Mouse (Mus musculus): ENCODE measurements at regions not wholly inside any gene's neighbourhood (a gene's known extent, or its start where the extent isn't known, plus 50 kb on each side); places are given as distances from the start of the nearest gene placed in this dataset.

GRCm38 (mm10) chr17:31748971-31749370 lies 71.4 kb downstream of the Cryaa start:
- TF ChIP-seq POLR2AphosphoS2 (IDR thresholded peaks at IDR 0.05; ENCODE audit: insufficient read length, low read depth), result no peak
- no peak for TF ChIP-seq REST (IDR thresholded peaks at IDR 0.05; ENCODE audit: insufficient read depth, insufficient read length)
- TF ChIP-seq TCF3 (IDR thresholded peaks at IDR 0.05; ENCODE audit: insufficient read length, low read depth), result no peak
- no peak for TF ChIP-seq MAX (IDR thresholded peaks at IDR 0.05; ENCODE audit: low read depth)
- no peak for TF ChIP-seq USF1 (IDR thresholded peaks at IDR 0.05; ENCODE audit: low read depth)
- TF ChIP-seq MYOG (IDR thresholded peaks at IDR 0.05; ENCODE audit: control insufficient read depth in 1 of 3, insufficient read depth in 1 of 3, insufficient read length in 2 of 3, low read depth in 2 of 3), result no peak
- no peak for TF ChIP-seq SRF (IDR thresholded peaks at IDR 0.05; ENCODE audit: control insufficient read depth, insufficient read length, low read depth)
- TF ChIP-seq MYOD1 (IDR thresholded peaks at IDR 0.05; ENCODE audit: control insufficient read depth in 1 of 3, insufficient read length in 2 of 3, low read depth in 2 of 3), result no peak
- no peak for TF ChIP-seq TCF12 (IDR thresholded peaks at IDR 0.05; ENCODE audit: insufficient read depth, poor library complexity, severe bottlenecking)
- no peak for TF ChIP-seq E2F4 (IDR thresholded peaks at IDR 0.05; ENCODE audit: insufficient read depth)
- TF ChIP-seq CEBPB (IDR thresholded peaks at IDR 0.05; ENCODE audit: insufficient read depth, poor library complexity, severe bottlenecking), result no peak
- no peak for TF ChIP-seq POLR2A (IDR thresholded peaks at IDR 0.05; ENCODE audit: insufficient read length, low read depth)
- Histone ChIP-seq H3K36me3 (ENCODE audit: control insufficient read depth, insufficient read depth) (no peaks in the 10 kb centered on the region), H3K4me2 (ENCODE audit: low read depth) (no peak overlapping the region), H3K27me3 (ENCODE audit: control insufficient read depth, insufficient read depth, insufficient read length) (no peaks in the 10 kb centered on the region), H3ac (ENCODE audit: control insufficient read depth, insufficient read length) (no peak overlapping the region), H3K79me2 (ENCODE audit: control insufficient read depth, insufficient read depth) (no peaks in the 10 kb centered on the region), H3K4me3 (no peak overlapping the region)

DNA sequence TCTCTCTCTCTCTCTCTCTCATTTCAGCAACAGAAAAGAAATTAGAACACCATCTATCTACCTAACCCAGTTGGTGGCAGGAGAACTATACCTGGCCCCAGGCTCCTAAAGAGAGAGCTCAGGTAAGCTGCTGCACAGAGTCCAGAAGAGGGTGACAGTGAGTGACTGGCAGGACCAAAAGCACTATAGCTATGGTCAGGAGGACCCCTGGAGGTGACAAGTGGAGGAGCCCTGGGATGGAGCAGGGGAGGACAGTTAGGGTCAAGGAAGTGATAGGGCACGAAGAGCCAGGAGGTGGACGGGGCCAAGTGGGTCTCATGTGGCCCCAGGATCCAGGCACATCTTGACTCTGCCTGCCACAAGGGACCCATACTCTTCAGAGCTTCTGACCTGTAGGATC lies 73.7 kb downstream of the Cryaa start:
- Histone ChIP-seq H3K4me3 (no peak overlapping the region), H3K27me3 (ENCODE audit: control insufficient read depth, insufficient read depth, insufficient read length) (no peaks in the 10 kb centered on the region), H3K4me2 (ENCODE audit: low read depth) (no peak overlapping the region), H3ac (ENCODE audit: control insufficient read depth, insufficient read length) (no peak overlapping the region), H3K36me3 (ENCODE audit: control insufficient read depth, insufficient read depth) (no peaks in the 10 kb centered on the region), H3K79me2 (ENCODE audit: control insufficient read depth, insufficient read depth) (no peaks in the 10 kb centered on the region)
- TF ChIP-seq MAX (IDR thresholded peaks at IDR 0.05; ENCODE audit: low read depth) (no peak), TCF12 (IDR thresholded peaks at IDR 0.05; ENCODE audit: insufficient read depth, poor library complexity, severe bottlenecking) (no peak), MYOG (IDR thresholded peaks at IDR 0.05; ENCODE audit: control insufficient read depth in 1 of 3, insufficient read depth in 1 of 3, insufficient read length in 2 of 3, low read depth in 2 of 3) (no peak), TCF3 (IDR thresholded peaks at IDR 0.05; ENCODE audit: insufficient read length, low read depth) (no peak), SRF (IDR thresholded peaks at IDR 0.05; ENCODE audit: control insufficient read depth, insufficient read length, low read depth) (no peak), POLR2AphosphoS2 (IDR thresholded peaks at IDR 0.05; ENCODE audit: insufficient read length, low read depth) (no peak), POLR2A (IDR thresholded peaks at IDR 0.05; ENCODE audit: insufficient read length, low read depth) (no peak)

- H3K4me3 ChIP-seq, result no peak overlapping the region
- H3K4me2 ChIP-seq (ENCODE audit: low read depth), result no peak overlapping the region
- H3K36me3 ChIP-seq (ENCODE audit: control insufficient read depth, insufficient read depth), result no peaks in the 10 kb centered on the region
- H3K27me3 ChIP-seq (ENCODE audit: control insufficient read depth, insufficient read depth, insufficient read length), result no peaks in the 10 kb centered on the region
- TF ChIP-seq MYOG (IDR thresholded peaks at IDR 0.05; ENCODE audit: control insufficient read depth in 1 of 3, insufficient read depth in 1 of 3, insufficient read length in 2 of 3, low read depth in 2 of 3), result peak in 2 of 3 experiments; percentile 12 to 85
- TF ChIP-seq SRF (IDR thresholded peaks at IDR 0.05; ENCODE audit: control insufficient read depth, insufficient read length, low read depth), result no peak
- TF ChIP-seq MYOD1 (IDR thresholded peaks at IDR 0.05; ENCODE audit: control insufficient read depth in 1 of 3, insufficient read length in 2 of 3, low read depth in 2 of 3), result peak in 1 of 3 experiments; percentile 76
- H3ac ChIP-seq (ENCODE audit: control insufficient read depth, insufficient read length), result no peak overlapping the region
- no peaks in the 10 kb centered on the region for H3K79me2 ChIP-seq (ENCODE audit: control insufficient read depth, insufficient read depth)
Measured at GRCm38 (mm10) chr17:31753113-31753858, 75.7 kb downstream of the Cryaa start.

DNA sequence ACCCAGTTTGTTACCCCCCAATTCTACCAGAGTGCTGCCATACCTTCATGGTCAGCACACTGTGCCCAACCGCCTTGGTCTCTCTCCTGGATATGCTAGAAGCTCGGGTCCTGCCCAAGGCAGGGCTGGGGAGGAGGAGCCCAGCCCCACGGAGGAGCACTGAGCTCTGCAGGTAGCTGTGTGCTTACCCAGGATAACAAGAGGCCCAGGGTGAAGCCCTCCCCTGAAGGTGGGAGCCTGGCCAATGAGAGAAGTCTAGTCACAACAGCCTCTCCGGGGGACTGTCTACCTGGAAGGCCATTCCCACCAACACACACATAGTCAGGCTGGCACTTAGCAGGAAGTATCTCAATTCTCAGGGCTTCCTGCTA lies 76.2 kb downstream of the Cryaa start:
- no peak overlapping the region for H3K4me3 ChIP-seq
- TF ChIP-seq REST (IDR thresholded peaks at IDR 0.05; ENCODE audit: insufficient read depth, insufficient read length), result no peak
- no peak for TF ChIP-seq SRF (IDR thresholded peaks at IDR 0.05; ENCODE audit: control insufficient read depth, insufficient read length, low read depth)
- TF ChIP-seq POLR2A (IDR thresholded peaks at IDR 0.05; ENCODE audit: insufficient read length, low read depth), result no peak

GRCm38 (mm10) chr17:31760465-31760864 lies 82.9 kb downstream of the Cryaa start:
- Histone ChIP-seq H3ac (ENCODE audit: control insufficient read depth, insufficient read length) (no peak overlapping the region), H3K27me3 (ENCODE audit: control insufficient read depth, insufficient read depth, insufficient read length) (no peaks in the 10 kb centered on the region), H3K79me2 (ENCODE audit: control insufficient read depth, insufficient read depth) (no peaks in the 10 kb centered on the region), H3K36me3 (ENCODE audit: control insufficient read depth, insufficient read depth) (no peaks in the 10 kb centered on the region), H3K4me2 (ENCODE audit: low read depth) (no peak overlapping the region), H3K4me3 (no peak overlapping the region)
- TF ChIP-seq REST (IDR thresholded peaks at IDR 0.05; ENCODE audit: insufficient read depth, insufficient read length), result no peak
- TF ChIP-seq MYOG (IDR thresholded peaks at IDR 0.05; ENCODE audit: control insufficient read depth in 1 of 3, insufficient read depth in 1 of 3, insufficient read length in 2 of 3, low read depth in 2 of 3), result no peak
- TF ChIP-seq SRF (IDR thresholded peaks at IDR 0.05; ENCODE audit: control insufficient read depth, insufficient read length, low read depth), result no peak
- no peak for TF ChIP-seq POLR2AphosphoS2 (IDR thresholded peaks at IDR 0.05; ENCODE audit: insufficient read length, low read depth)
- TF ChIP-seq CEBPB (IDR thresholded peaks at IDR 0.05; ENCODE audit: insufficient read depth, poor library complexity, severe bottlenecking), result no peak
- no peak for TF ChIP-seq MAX (IDR thresholded peaks at IDR 0.05; ENCODE audit: low read depth)
- TF ChIP-seq TCF12 (IDR thresholded peaks at IDR 0.05; ENCODE audit: insufficient read depth, poor library complexity, severe bottlenecking), result no peak
- no peak for TF ChIP-seq E2F4 (IDR thresholded peaks at IDR 0.05; ENCODE audit: insufficient read depth)

More for the DNA sequence above, 76.2 kb downstream of the Cryaa start:
- Histone ChIP-seq H3K79me2 (ENCODE audit: control insufficient read depth, insufficient read depth) (no peaks in the 10 kb centered on the region), H3K36me3 (ENCODE audit: control insufficient read depth, insufficient read depth) (no peaks in the 10 kb centered on the region), H3K27me3 (ENCODE audit: control insufficient read depth, insufficient read depth, insufficient read length) (no peaks in the 10 kb centered on the region), H3K4me2 (ENCODE audit: low read depth) (no peak overlapping the region), H3ac (ENCODE audit: control insufficient read depth, insufficient read length) (no peak overlapping the region)

Measured in myocyte (in vitro differentiated cells).